Mouse (Mus musculus) ovary, postnatal 10 days (tissue): ENCODE measurements around the gene Stac.

Experiments
- DNase-seq: peaks from one replicate; pipeline ENCODE4 v3.0.0; 2022; ENCODE audit warnings: low spot score

Stac gene

DNA sequence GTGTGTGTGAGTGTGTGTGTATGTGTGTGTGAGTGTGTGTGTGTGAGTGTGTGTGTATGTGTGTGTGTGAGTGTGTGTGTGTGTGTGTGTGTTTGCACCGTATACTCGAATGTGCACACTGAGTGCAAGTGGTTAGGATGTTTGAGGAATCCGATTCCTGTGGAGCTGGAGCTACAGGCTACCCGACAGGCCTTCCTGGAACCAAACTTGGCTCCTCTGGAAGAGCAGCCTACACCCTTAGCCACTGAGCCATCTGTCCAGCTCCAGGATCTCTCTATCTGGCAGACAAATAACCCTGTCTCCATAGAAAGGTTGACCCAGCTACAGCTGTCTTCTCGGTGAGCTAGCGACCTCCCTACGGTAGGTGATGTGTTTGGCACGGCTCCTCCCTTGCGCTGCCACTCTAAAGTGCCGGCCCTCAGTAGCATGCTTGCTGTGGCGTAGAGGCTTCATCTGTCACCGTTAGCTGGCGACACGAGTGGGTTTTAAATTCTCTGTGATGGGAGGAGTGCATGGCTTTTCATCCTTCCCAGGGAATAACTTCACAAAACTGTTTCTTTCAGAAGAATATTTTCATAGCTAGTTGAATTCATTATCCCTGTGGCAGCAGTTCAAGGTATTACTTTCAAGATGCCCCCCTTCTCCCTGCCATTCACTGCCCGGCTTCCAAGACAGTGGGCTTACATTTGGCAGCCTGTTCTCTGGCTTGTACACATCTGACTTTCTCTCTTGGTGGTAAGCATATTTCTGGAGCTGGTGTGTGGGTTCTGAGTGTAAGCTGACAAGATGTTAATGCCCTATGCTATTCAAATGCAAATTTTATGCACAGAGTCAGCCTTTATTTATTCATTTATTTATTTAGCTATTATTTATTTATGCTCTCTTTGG is 175.3 kb downstream of the Stac start:
- no peak for DNase-seq
